Mouse (Mus musculus) small intestine, adult 2 months (tissue): ENCODE data around the gene Il2rb. TPM values are rescaled to one million over a fixed set of nuclear protein-coding genes. Genes with fewer than 3 reads are reported as not detected.

Source experiments
- H3K27ac ChIP-seq: fragments of 200-500 bp; 2 replicates; pipeline ENCODE4 v1.5.1; 2012; ENCODE audit warnings: low read depth, low read length, control low read depth, inconsistent platforms; ENCODE audit not compliant: insufficient read depth
- H3K27me3 ChIP-seq: fragments of 200-500 bp; 2 replicates; pipeline ENCODE4 v1.6.1; 2012; ENCODE audit warnings: mild to moderate bottlenecking, moderate library complexity, low read length, inconsistent platforms; ENCODE audit not compliant: control insufficient read depth, insufficient read depth
- H3K36me3 ChIP-seq: fragments of 200-500 bp; 2 replicates; pipeline ENCODE4 v1.6.1; 2012; ENCODE audit warnings: mild to moderate bottlenecking, low read length, control low read depth, inconsistent platforms; ENCODE audit not compliant: control insufficient read depth, insufficient read depth
- H3K4me1 ChIP-seq: fragments of 200-500 bp; 2 replicates; pipeline ENCODE4 v1.6.1; 2012; ENCODE audit warnings: low read length, inconsistent platforms, mixed read lengths; ENCODE audit not compliant: control insufficient read depth, insufficient read depth, insufficient read length
- H3K4me3 ChIP-seq: fragments of 200-500 bp; 2 replicates; pipeline ENCODE4 v1.5.1; 2012; ENCODE audit warnings: low read depth, mild to moderate bottlenecking, control low read depth, inconsistent platforms, low read length, moderate library complexity
- CTCF ChIP-seq: fragments of 200-500 bp; IDR thresholded peaks from 2 replicates; pipeline ENCODE4 v1.5.1; 2012; ENCODE audit warnings: low read depth, mild to moderate bottlenecking, control low read depth, inconsistent platforms, low read length, moderate library complexity, mixed read lengths; ENCODE audit not compliant: insufficient replicate concordance, insufficient read length; ENCODE audit errors: extremely low read depth
- POLR2A ChIP-seq: fragments of 200-500 bp; IDR thresholded peaks from 2 replicates; pipeline ENCODE4 v1.6.1; 2012; ENCODE audit warnings: low read depth, mild to moderate bottlenecking, control low read depth, inconsistent platforms, low read length, moderate library complexity
- WGBS: fragments of 180-500 bp; shearing (Covaris S2); methylation state at CpG from one replicate; pipeline ENCODE4 v1.1.7; 2018; 5-methylcytosine and 5-hydroxymethylcytosine counted together
- polyA plus RNA-seq: library from polyadenylated mRNA; depleted of rRNA; stranded (reverse); fragments of >200 nt; gene quantifications from 2 replicates; pipeline ENCODE4 v1.2.3, GENCODE M21; 2012

Gene Il2rb
- polyA plus RNA-seq, 1 experiment: 11.8 TPM

DNA sequence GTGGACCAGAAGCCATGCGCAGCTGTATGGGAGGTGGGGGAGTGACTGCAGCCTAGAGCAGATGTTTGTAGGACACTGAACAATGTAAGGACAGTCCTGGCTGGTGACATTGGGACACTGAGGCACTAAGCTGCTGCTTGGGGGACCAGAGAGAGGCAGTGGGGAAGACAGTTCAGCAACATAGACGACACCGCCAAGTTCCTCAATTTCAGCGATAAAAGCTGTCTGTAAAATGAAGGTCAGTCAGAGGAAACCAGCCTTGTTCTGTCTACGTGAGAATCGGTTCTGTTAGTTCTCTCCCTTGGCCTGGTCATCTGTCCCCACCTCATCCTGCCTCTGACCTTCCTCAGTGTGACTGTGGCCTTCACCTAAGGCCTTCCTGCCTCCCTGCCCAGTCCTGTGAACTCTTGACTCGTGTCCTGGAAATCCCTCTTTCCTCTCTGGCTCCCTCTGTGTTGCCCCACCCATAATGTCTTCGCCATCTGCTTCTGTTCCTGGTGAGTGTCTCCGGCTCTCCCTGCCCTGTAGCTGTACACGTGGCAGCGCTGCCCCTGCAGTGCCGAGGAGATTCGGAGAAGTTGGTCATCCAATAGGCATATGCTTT, 25.1 kb upstream of the Il2rb start:
- TF ChIP-seq POLR2A (no peak), CTCF (no peak)
- WGBS: 42% methylated on average over 13 of the region's 13 CpGs
- Histone ChIP-seq H3K4me1 (peaks cover 6% of the 10 kb centered on the region), H3K36me3 (no peaks in the 10 kb centered on the region), H3K27me3 (no peaks in the 10 kb centered on the region), H3K27ac (no peak overlapping the region), H3K4me3 (no peak overlapping the region)

DNA sequence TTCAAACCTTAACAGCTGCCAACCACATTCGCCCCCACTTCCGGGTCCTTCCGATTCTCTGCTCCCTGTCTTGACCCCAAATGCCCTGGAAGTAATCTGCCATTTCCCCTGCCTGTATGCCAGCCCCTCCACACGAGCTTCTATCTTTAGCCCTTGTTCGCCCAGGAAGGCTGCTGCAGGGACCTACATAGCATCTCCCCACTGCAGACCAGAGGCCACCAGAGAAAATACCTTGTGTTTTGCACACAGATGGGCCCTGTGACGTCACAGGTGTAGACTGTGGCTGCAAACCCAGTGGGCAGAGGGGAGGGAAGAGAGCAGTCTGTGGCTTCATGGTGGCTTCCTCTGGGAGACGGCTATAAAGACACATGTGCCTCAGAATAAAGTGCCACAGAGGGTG, 23.1 kb upstream of the Il2rb start:
- Histone ChIP-seq H3K4me1 (peaks cover 8% of the 10 kb centered on the region), H3K27ac (no peak overlapping the region), H3K4me3 (no peak overlapping the region), H3K27me3 (no peaks in the 10 kb centered on the region), H3K36me3 (no peaks in the 10 kb centered on the region)
- 65% methylated on average over 7 of the region's 7 CpGs for WGBS
- TF ChIP-seq POLR2A (no peak), CTCF (no peak)

DNA sequence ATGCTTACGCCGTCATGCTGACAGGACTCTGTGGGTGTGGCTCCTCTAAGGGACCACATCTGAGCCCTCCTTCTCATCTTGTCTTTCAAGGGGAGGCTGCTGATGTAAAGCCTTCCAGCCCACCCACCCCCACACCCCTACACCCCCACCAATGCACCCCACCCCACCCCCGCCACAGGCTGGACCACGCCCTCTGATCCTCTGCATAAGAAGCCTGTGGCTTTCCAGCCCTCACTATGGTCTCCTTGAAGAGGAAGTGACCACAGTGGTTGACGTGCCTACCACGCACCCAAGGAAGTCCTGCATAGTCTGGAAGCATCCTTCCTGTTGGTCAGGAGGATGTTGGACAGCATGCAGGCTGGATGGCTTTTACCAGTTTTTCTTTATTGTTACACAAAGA, 20.7 kb upstream of the Il2rb start:
- H3K4me1 ChIP-seq: peaks cover 14% of the 10 kb centered on the region
- no peak for TF ChIP-seq POLR2A
- H3K27me3 ChIP-seq: no peaks in the 10 kb centered on the region
- H3K4me3 ChIP-seq: no peak overlapping the region
- WGBS: 63% methylated on average over 6 of the region's 6 CpGs
- no peaks in the 10 kb centered on the region for H3K36me3 ChIP-seq
- H3K27ac ChIP-seq: no peak overlapping the region

DNA sequence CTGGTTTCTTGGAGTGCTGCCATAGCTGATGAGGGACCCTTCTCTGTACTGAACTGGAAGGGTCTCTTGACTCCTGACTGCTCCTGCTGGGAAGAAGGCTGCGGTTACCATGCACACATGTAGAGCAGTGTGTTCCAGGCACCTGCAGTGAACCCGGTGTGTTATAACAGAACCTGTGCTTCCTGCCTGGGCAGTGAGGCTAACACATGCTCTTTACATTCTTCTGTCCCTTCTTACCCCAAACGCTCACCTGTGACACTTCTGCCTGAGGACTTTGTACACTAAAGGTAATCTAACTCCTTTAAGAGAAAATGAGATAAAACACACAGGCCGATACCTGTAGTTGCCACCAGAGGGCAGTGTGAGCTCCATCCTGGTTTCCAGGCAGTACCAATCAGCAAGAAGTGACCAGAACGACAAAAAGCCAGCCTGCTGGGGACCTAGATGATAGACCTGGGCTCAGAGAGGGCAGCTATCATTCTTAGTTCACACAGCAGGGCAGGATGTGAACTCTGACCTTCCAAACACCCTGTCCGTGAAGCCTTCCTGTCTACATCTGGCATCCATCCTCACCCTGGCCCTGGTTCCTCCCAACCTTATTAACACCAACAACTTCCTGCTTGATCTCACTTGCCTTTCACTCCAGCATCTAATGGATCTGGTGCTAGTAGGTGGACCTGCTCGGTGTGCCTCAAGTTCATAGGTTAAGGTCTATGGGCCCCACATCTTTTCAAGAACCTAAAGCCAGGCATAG, 19.5 kb upstream of the Il2rb start:
- Histone ChIP-seq H3K4me3 (no peak overlapping the region), H3K4me1 (peaks cover 7% of the 10 kb centered on the region; the same call in 1 of the 2 replicates), H3K36me3 (no peaks in the 10 kb centered on the region), H3K27ac (no peak overlapping the region), H3K27me3 (no peaks in the 10 kb centered on the region)
- WGBS: 16% methylated on average over 7 of the region's 7 CpGs
- no peak for TF ChIP-seq POLR2A
- peak; percentile 81; the same call in 1 of the 2 replicates for TF ChIP-seq CTCF

DNA sequence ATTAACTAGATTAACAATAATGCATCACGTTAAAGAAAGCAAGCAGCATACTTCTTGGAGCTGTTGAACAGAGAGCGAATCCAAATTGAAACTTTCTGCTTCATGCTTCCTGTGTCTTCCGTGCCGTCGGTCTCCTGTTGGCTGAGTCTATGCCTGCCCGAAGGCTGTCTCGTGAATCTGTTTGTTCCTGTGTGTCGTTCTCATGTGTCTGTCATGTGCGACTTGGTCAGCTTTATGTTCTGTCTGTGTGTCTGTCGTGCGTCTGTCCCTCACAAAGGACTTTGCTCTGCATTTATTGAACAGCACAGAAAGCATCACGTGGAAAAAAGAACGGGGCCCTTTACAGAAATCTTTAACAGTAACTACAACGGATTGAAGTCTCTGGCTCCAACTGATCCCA, 17.9 kb upstream of the Il2rb start:
- peaks cover 7% of the 10 kb centered on the region; the same call in 1 of the 2 replicates for H3K4me1 ChIP-seq
- no peaks in the 10 kb centered on the region for H3K27me3 ChIP-seq
- H3K36me3 ChIP-seq: no peaks in the 10 kb centered on the region
- H3K27ac ChIP-seq: no peak overlapping the region
- 45% methylated on average over 14 of the region's 14 CpGs for WGBS
- TF ChIP-seq CTCF: no peak
- TF ChIP-seq POLR2A: no peak
- H3K4me3 ChIP-seq: no peak overlapping the region

DNA sequence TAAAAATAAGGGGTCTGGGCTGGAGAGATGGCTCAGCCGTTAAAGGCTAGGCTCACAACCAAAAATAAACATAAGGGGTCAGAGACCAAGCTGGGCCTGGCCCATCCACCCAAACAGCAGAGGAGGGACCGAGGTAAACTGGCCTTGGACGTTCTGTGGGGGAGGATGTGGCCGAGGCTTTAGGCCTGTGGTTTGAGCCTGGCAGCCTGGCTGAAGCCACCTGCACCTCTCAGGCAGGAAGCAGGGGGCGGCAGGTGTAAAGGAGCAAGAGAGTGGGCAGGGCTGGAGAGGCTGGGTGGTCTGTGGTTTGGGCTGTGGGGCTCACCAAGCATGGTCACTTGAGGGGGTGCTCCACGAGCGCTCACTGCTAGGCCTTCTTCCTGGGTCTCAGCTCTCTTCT, 16.9 kb upstream of the Il2rb start:
- H3K27ac ChIP-seq: 0 out of 2 replicates have a peak overlapping the region, but pooled peaks have one; percentile 6
- peaks cover 7% of the 10 kb centered on the region; the same call in 1 of the 2 replicates for H3K4me1 ChIP-seq
- no peak overlapping the region for H3K4me3 ChIP-seq
- WGBS: 82% methylated on average over 7 of the region's 7 CpGs
- H3K27me3 ChIP-seq: no peaks in the 10 kb centered on the region
- no peaks in the 10 kb centered on the region for H3K36me3 ChIP-seq
- TF ChIP-seq CTCF (no peak), POLR2A (no peak)

DNA sequence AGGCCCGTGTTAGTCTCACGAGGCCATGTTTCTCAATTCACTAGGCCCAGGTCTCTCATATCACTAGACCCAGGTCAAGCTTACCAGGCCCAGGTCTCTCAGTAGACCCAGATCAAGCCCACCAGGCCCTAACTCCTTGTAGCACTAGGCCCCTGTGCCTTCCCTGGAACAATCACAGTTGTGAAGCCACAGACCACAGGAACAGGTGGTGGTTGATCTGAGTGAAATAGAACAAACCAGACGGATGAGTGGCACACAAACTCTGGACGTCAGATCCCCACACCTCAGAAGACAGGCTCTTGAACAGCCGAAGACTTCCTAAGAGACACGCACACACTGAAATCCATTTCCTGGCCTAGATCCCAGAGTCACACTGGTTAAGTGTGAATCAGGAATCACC, 15.7 kb upstream of the Il2rb start:
- Histone ChIP-seq H3K27ac (peak overlapping the region; percentile 12), H3K4me1 (peaks cover 7% of the 10 kb centered on the region; the same call in 1 of the 2 replicates), H3K4me3 (no peak overlapping the region), H3K27me3 (no peaks in the 10 kb centered on the region), H3K36me3 (no peaks in the 10 kb centered on the region)
- 82% methylated on average over 6 of the region's 6 CpGs for WGBS
- TF ChIP-seq CTCF (no peak), POLR2A (no peak)
